Mouse (Mus musculus): ENCODE results near the gene Shc3. TPM values are rescaled to one million over a fixed set of nuclear protein-coding genes. Genes with fewer than 3 reads are reported as not detected.

Gene Shc3
- polyA plus RNA-seq, 1 experiment = 0.25 TPM

DNA sequence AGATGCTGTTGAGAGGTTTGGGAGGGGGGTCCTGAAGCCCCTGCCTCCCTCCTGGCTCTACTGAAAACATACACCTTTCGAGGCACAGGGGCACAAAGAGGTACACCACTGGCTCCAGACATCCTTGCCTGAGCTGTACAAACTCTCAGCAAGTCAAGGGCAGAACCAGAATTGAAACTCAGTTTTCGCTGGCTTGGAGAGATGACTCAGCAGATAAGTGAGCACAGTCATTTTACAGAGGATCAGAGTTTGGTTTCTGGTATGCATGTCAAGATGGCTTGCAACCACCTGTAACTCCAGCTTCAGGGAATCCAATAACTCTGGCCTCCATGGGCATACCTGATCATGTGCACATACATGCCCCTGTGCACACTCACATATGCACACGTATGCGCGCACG lies 79.0 kb downstream of the Shc3 start:
- Histone ChIP-seq H3K27ac (ENCODE audit: insufficient read depth, low read length) (no peak overlapping the region), H3K27me3 (ENCODE audit: control insufficient read depth, insufficient read depth, low read length, poor library complexity, severe bottlenecking) (no peaks in the 10 kb centered on the region), H3K9me3 (replicated peaks; ENCODE audit: control insufficient read depth, insufficient read depth, low read length, poor library complexity, severe bottlenecking) (no peaks in the 10 kb centered on the region), H3K9ac (ENCODE audit: low read depth, poor library complexity, severe bottlenecking) (no peak overlapping the region), H3K4me1 (ENCODE audit: control insufficient read depth, insufficient read depth, low read length) (no peaks in the 10 kb centered on the region), H3K36me3 (ENCODE audit: control insufficient read depth, insufficient read depth, low read length, poor library complexity, severe bottlenecking) (no peaks in the 10 kb centered on the region), H3K4me3 (ENCODE audit: low read depth, low read length) (no peak overlapping the region)
- TF ChIP-seq EP300 (IDR thresholded peaks at IDR 0.05; ENCODE audit: insufficient read depth, low read depth, low read length) (no peak), CTCF (IDR thresholded peaks at IDR 0.05; ENCODE audit: low read depth, low read length) (no peak), POLR2A (IDR thresholded peaks at IDR 0.05; ENCODE audit: insufficient read depth, low read length) (no peak)

DNA sequence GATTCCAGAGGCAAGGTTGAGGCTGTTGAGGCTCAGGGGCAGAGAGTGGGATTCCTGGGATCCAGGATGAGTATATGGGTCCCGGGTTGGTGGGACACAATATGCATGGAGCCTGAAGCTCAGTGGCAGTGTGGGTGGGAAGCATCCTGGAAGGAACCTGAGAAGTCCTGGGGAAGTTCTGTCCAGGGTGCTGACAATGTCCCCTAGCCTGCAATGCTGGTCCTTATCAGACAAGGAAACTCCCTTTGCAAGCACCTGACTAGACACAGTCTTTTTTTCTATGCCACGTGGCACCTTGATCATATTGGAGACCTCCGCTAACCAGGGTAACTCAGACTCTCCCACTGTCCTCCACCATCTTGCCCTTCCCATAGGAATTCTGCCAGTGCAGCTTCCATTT lies 80.3 kb downstream of the Shc3 start:
- no peaks in the 10 kb centered on the region for H3K36me3 ChIP-seq (ENCODE audit: control insufficient read depth, insufficient read depth, low read length, poor library complexity, severe bottlenecking)
- no peak overlapping the region for H3K9ac ChIP-seq (ENCODE audit: low read depth, poor library complexity, severe bottlenecking)
- H3K27me3 ChIP-seq (ENCODE audit: control insufficient read depth, insufficient read depth, low read length, poor library complexity, severe bottlenecking) = no peaks in the 10 kb centered on the region
- H3K27ac ChIP-seq (ENCODE audit: insufficient read depth, low read length) = no peak overlapping the region
- TF ChIP-seq CTCF (IDR thresholded peaks at IDR 0.05; ENCODE audit: low read depth, low read length) (no peak), EP300 (IDR thresholded peaks at IDR 0.05; ENCODE audit: insufficient read depth, low read depth, low read length) (no peak), POLR2A (IDR thresholded peaks at IDR 0.05; ENCODE audit: insufficient read depth, low read length) (no peak)
- H3K4me3 ChIP-seq (ENCODE audit: low read depth, low read length) = no peak overlapping the region
- H3K9me3 ChIP-seq (replicated peaks; ENCODE audit: control insufficient read depth, insufficient read depth, low read length, poor library complexity, severe bottlenecking) = no peaks in the 10 kb centered on the region
- no peaks in the 10 kb centered on the region for H3K4me1 ChIP-seq (ENCODE audit: control insufficient read depth, insufficient read depth, low read length)

DNA sequence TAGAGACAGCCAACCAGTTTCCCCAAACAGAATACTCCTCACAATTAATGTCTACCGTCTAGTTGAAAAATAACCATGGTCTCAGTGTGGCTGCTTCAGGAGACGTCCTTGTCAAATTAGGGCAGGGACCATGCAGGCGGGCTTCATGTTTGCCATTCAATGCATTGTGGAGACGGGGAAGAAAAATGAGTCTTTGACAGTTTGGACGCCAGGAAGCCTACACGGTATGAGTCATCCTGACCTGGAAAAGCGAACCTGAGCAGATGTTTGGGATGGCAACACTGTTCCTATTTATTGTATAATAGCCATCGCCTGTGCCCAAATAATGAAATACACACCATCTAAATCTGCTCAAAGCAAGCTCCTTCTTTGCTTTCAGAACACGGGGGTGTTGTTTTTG lies 83.9 kb downstream of the Shc3 start:
- no peak for TF ChIP-seq EP300 (IDR thresholded peaks at IDR 0.05; ENCODE audit: insufficient read depth, low read depth, low read length)
- no peak for TF ChIP-seq CTCF (IDR thresholded peaks at IDR 0.05; ENCODE audit: low read depth, low read length)
- no peak for TF ChIP-seq POLR2A (IDR thresholded peaks at IDR 0.05; ENCODE audit: insufficient read depth, low read length)
- H3K4me1 ChIP-seq (ENCODE audit: control insufficient read depth, insufficient read depth, low read length) = no peaks in the 10 kb centered on the region
- H3K4me3 ChIP-seq (ENCODE audit: low read depth, low read length) = no peak overlapping the region
- no peak overlapping the region for H3K27ac ChIP-seq (ENCODE audit: insufficient read depth, low read length)
- H3K9me3 ChIP-seq (replicated peaks; ENCODE audit: control insufficient read depth, insufficient read depth, low read length, poor library complexity, severe bottlenecking) = no peaks in the 10 kb centered on the region
- no peak overlapping the region for H3K9ac ChIP-seq (ENCODE audit: low read depth, poor library complexity, severe bottlenecking)
- H3K27me3 ChIP-seq (ENCODE audit: control insufficient read depth, insufficient read depth, low read length, poor library complexity, severe bottlenecking) = no peaks in the 10 kb centered on the region
- H3K36me3 ChIP-seq (ENCODE audit: control insufficient read depth, insufficient read depth, low read length, poor library complexity, severe bottlenecking) = no peaks in the 10 kb centered on the region

DNA sequence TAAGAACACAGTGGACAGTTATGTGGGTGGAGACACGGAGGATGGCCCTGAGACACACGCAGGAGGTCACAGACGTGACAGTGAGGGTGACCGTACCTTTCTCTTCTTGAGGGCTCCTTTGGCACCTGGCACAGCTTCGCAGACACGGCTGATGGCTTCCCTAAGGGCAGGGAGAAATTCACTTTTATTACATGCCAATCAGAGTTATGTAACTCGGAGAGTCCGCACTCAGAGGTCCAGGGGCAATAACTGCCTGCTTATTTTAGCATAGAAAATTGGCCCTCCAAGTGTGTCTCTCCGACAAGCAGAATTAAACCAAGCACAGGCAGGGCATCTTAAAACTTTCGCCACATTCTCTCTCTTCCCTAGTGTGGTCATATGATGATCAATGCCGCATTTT lies 86.4 kb downstream of the Shc3 start:
- no peaks in the 10 kb centered on the region for H3K9me3 ChIP-seq (replicated peaks; ENCODE audit: control insufficient read depth, insufficient read depth, low read length, poor library complexity, severe bottlenecking)
- no peaks in the 10 kb centered on the region for H3K36me3 ChIP-seq (ENCODE audit: control insufficient read depth, insufficient read depth, low read length, poor library complexity, severe bottlenecking)
- no peaks in the 10 kb centered on the region for H3K27me3 ChIP-seq (ENCODE audit: control insufficient read depth, insufficient read depth, low read length, poor library complexity, severe bottlenecking)
- H3K27ac ChIP-seq (ENCODE audit: insufficient read depth, low read length) = no peak overlapping the region
- no peaks in the 10 kb centered on the region for H3K4me1 ChIP-seq (ENCODE audit: control insufficient read depth, insufficient read depth, low read length)
- H3K4me3 ChIP-seq (ENCODE audit: low read depth, low read length) = no peak overlapping the region
- no peak for TF ChIP-seq CTCF (IDR thresholded peaks at IDR 0.05; ENCODE audit: low read depth, low read length)
- TF ChIP-seq POLR2A (IDR thresholded peaks at IDR 0.05; ENCODE audit: insufficient read depth, low read length) = no peak
- no peak overlapping the region for H3K9ac ChIP-seq (ENCODE audit: low read depth, poor library complexity, severe bottlenecking)

DNA sequence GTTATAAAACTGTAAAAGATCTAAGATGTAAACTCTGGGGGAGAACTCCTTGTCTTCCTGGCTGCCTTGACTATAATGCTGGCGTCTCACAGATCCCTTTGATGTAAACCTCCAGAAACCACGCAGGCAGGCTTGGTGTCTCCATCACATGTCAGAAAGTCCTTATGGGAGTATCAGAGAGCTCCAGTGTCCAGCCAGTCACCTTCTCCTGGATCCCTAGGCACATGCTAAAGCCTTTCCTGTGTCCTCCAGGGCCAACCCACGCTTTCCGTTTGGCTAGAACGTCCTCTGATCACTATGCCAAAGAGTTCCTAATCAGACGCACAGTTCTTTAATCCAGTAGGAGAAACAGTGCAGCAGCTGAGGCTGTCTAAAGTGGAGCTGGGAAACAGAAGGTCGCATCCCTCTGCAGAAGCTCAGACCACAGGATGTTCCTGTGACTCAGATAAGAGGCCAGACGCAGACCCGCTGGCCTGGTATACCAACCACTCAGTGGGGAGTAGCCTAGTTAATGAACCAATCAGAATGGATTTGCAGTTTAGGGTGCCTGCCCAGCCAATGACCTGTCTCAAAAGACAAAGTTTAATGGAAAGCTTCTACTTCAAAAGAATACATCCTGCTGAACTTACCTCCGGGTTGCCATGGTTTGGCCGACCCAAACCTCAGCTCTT lies 88.7 kb downstream of the Shc3 start:
- Histone ChIP-seq H3K36me3 (ENCODE audit: control insufficient read depth, insufficient read depth, low read length, poor library complexity, severe bottlenecking) (no peaks in the 10 kb centered on the region), H3K4me1 (ENCODE audit: control insufficient read depth, insufficient read depth, low read length) (no peaks in the 10 kb centered on the region), H3K4me3 (ENCODE audit: low read depth, low read length) (no peak overlapping the region), H3K9me3 (replicated peaks; ENCODE audit: control insufficient read depth, insufficient read depth, low read length, poor library complexity, severe bottlenecking) (no peaks in the 10 kb centered on the region), H3K9ac (ENCODE audit: low read depth, poor library complexity, severe bottlenecking) (no peak overlapping the region), H3K27me3 (ENCODE audit: control insufficient read depth, insufficient read depth, low read length, poor library complexity, severe bottlenecking) (no peaks in the 10 kb centered on the region), H3K27ac (ENCODE audit: insufficient read depth, low read length) (no peak overlapping the region)
- TF ChIP-seq POLR2A (IDR thresholded peaks at IDR 0.05; ENCODE audit: insufficient read depth, low read length) (no peak), CTCF (IDR thresholded peaks at IDR 0.05; ENCODE audit: low read depth, low read length) (no peak), EP300 (IDR thresholded peaks at IDR 0.05; ENCODE audit: insufficient read depth, low read depth, low read length) (no peak)

DNA sequence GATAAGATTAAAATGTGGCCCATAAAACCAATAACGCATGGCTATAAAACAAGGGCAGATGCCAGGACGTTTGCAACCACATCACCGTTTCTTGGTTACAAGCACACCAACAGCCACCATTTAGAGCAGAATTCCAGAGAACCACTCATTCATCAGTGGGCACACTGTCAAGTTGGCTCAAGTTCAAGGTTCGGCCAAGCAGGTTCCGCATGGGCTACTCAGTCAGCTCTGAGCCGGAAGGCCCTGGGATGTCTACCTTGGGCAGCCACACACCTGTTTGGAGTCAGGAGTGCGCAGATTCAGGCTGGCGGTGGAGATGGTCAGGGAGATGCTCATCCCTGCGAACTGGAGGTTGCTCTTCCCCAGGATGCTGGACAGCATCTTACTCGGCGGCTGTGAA lies 89.4 kb downstream of the Shc3 start:
- TF ChIP-seq POLR2A (IDR thresholded peaks at IDR 0.05; ENCODE audit: insufficient read depth, low read length) (no peak), CTCF (IDR thresholded peaks at IDR 0.05; ENCODE audit: low read depth, low read length) (no peak), EP300 (IDR thresholded peaks at IDR 0.05; ENCODE audit: insufficient read depth, low read depth, low read length) (no peak)
- no peak overlapping the region for H3K9ac ChIP-seq (ENCODE audit: low read depth, poor library complexity, severe bottlenecking)
- H3K9me3 ChIP-seq (replicated peaks; ENCODE audit: control insufficient read depth, insufficient read depth, low read length, poor library complexity, severe bottlenecking) = no peaks in the 10 kb centered on the region
- no peak overlapping the region for H3K4me3 ChIP-seq (ENCODE audit: low read depth, low read length)
- H3K4me1 ChIP-seq (ENCODE audit: control insufficient read depth, insufficient read depth, low read length) = no peaks in the 10 kb centered on the region
- no peaks in the 10 kb centered on the region for H3K36me3 ChIP-seq (ENCODE audit: control insufficient read depth, insufficient read depth, low read length, poor library complexity, severe bottlenecking)
- no peak overlapping the region for H3K27ac ChIP-seq (ENCODE audit: insufficient read depth, low read length)
- H3K27me3 ChIP-seq (ENCODE audit: control insufficient read depth, insufficient read depth, low read length, poor library complexity, severe bottlenecking) = no peaks in the 10 kb centered on the region

Data from ES-Bruce4 (cell line).